Mouse (Mus musculus): ENCODE data around the gene Pef1.

- no peak for TF ChIP-seq ZNF384 (IDR thresholded peaks at IDR 0.05; ENCODE audit: low read depth, low read length)
- no peak for TF ChIP-seq HCFC1 (IDR thresholded peaks at IDR 0.05; ENCODE audit: borderline replicate concordance, insufficient read depth, low read length)
Measured at GRCm38 (mm10) chr4:130085246-130085820, 17.0 kb upstream of the Pef1 start.
